Mouse (Mus musculus) adrenal gland, adult 8-10 months (tissue): ENCODE measurements around the gene BC028528. TPM values are rescaled to one million over a fixed set of nuclear protein-coding genes. Genes with fewer than 3 reads are reported as not detected.
"Not testable (repeated sequence)": the region's sequence is repeated elsewhere in the genome, so short reads cannot be mapped to it uniquely, and the experiment has no call there.

ENCODE experiments used
- DNase-seq: peaks from one replicate; pipeline ENCODE4 v3.0.0; 2022
- total RNA-seq, 4 experiments: library from RNA; stranded (reverse); gene quantifications; 2 replicates each; pipeline ENCODE4 v1.2.4; 2022

The BC028528 gene
- total RNA-seq, 4 experiments from 2014 or later, result 8.0 to 10.5 (median 8.8) TPM

DNA sequence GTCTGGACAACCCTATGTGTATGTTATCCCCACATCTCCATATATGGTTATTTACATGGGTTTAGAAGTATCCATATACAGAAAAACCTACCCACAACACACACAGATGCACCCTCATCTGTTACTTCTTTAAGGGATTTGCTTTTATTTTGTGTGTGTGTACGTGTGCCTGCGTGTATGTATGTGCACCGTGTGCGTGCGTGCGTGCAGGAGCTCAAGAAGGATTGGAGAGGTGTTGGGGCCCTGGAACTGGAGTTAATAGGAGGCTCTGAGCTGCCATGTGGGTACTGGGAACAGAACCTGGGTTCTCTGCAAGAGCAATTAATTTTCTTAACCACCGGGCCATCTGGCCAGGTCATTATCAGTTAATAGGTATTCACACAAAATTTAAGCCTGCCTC lies 19.8 kb downstream of the BC028528 start:
- no peak for DNase-seq

- peak; percentile 87 for DNase-seq
Observed at GRCm38 (mm10) chr3:95871392-95871867, 20.4 kb downstream of the BC028528 start, which contains the start of gene Mrps21. Gene Mrps21 (minus strand): TSS chr3:95871519.

DNA sequence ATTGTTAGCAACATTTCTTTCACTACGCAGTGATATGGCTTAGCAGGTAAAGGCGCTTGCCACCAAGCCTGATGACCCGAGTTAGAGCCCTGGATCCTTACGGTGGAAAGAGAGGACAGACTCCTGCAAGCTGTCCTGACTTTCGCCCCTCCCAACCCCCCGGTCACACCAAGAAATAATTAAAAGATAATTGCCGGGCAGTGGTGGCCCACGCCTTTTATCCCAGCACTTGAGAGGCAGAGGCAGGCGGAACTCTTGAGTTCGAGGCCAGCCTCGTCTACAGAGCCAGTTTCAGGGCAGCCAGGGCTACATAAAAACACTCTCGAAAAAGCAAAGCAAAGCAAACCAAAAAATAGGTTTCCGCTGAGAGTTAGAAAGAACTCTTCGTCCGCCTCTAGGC lies 20.8 kb downstream of the BC028528 start:
- no peak for DNase-seq

DNA sequence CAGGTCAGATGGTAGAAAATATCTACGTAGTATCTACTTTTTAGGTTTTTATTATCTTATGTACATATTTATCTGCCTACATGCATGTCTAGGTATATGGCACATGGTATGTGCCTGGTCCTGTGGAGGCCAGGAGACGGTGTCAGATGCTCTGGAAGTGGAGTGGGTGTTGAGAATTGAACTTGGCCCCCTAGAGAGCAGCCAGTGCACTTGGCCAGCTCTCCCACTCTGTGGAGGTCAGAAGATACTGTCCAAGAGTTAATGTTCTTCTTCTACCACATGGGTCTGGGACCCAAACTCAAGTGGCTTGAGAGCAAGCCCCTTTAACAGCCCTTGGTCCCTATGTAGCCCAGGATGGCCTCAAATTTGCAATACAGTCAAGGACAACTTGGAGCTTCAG lies 24.4 kb downstream of the BC028528 start:
- no peak for DNase-seq

DNA sequence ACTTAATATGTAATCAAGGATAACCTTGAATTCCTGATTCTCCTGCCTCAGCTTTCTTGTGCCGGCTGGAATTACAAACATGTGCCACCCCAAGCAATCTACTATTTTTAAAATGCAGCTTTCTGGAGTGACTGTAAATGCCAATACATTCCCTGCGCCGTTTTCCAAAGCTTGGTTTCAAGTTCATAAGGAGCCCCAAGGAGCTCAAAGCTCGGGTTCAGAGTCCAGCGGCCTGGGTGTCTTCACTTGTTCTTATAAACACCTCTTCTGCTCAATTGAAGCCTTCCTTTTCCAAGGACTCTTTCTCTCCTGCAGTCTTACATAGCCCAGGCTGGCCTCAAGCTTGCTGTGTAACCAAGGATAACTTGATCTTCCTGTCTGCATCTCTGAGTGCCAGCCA lies 25.7 kb downstream of the BC028528 start:
- DNase-seq, result no peak

DNA sequence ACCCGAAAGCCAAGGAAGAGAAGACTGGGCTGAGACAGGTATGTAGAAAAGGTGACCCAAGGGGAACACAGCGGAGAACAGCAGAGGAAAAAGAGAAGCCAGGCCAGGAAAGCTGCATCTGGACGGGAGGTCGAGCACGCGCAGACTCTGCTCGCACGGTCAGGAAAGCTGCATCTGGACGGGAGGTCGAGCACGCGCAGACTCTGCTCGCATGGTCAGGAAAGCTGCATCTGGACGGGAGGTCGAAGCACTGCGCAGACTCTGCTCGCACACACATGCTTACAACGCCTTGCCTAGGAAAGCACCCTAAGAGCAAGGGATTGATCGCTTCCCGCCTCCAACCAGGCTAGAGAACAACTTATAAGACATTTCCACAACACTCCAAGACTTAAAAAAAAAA lies 26.2 kb downstream of the BC028528 start:
- DNase-seq, result no peak

GRCm38 (mm10) chr3:95865050-95865449 lies 26.8 kb downstream of the BC028528 start:
- DNase-seq, result no peak

DNA sequence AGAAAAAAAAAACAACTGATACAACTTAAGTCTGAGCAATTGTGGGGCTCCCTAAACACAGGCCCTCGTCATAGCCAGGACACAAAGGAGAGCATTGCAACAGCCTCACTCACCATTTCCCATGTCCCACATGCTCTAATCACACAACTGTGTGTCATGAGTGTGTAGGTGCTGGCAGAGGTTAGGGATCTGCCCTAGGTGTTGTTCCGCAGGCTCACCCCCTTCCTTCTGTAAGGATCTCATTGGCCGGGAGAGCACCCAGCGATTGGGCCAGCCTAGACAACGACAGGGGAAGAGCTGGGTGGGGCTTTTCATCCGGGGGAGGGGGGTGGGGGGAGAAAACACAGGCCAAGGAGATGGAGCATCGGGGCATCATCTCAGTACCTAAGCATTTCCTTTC lies 28.2 kb downstream of the BC028528 start:
- no peak for DNase-seq

DNA sequence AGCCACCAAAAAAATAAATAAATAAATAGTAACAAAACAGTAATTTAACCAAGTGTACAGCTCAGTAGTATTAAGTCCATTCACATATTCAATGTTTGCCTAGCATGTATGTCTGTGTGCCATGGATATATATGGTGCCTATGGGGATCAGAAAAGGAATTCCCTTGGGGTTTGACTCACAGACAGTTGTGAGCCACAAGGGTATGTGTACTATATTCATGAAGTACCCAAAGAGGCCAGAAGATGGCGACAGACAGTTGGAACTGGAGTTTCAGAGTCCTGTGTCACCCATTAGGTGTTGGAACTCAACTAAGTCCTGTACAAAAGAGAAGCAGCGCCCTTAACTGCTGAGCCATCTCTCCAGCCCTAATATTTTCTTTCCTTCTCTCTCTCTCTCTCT lies 30.0 kb downstream of the BC028528 start:
- peak; percentile 48 for DNase-seq

GRCm38 (mm10) chr3:95861216-95861615 lies 30.6 kb downstream of the BC028528 start:
- DNase-seq, result no peak

GRCm38 (mm10) chr3:95860323-95860722 lies 31.5 kb downstream of the BC028528 start:
- DNase-seq, result no peak

DNA sequence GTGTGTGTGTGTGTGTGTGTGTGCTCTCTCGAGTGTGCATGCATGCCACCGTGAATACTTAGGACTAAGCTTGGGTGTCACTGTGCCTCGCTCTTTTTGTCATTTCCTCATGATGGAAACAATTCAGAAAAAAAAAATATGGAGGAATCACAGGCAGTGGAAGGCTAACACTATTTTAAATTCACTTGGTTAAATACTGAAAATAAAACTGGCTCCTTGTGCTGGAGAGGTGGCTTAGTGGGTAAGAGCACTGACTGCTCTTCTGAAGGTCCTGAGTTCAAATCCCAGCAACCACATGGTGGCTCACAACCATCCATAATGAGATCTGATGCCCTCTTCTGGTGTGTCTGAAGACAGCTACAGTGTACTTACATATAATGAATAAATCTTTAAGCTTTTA lies 33.5 kb downstream of the BC028528 start:
- not testable (repeated sequence) for DNase-seq

DNA sequence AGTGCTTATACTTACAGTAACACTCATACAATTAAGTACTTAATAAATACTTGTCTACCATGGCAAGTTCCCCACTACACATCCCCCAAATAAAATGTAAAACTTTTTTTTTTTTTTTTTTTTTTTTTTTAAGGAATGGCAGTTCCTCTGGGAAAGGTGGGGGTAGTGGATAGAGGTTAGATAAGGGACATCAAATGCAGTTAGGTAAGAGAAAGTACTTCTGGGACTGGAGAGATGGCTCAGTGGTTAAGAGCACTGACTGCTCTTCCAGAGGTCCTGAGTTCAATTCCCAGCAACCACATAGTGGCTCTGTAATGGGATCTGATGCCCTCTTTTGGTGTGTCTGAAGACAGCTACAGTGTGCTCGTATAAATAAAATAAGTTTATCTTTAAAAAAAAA lies 34.8 kb downstream of the BC028528 start:
- not testable (repeated sequence) for DNase-seq

- no peak for DNase-seq
Observed at GRCm38 (mm10) chr3:95856115-95856514, 35.7 kb downstream of the BC028528 start.

DNA sequence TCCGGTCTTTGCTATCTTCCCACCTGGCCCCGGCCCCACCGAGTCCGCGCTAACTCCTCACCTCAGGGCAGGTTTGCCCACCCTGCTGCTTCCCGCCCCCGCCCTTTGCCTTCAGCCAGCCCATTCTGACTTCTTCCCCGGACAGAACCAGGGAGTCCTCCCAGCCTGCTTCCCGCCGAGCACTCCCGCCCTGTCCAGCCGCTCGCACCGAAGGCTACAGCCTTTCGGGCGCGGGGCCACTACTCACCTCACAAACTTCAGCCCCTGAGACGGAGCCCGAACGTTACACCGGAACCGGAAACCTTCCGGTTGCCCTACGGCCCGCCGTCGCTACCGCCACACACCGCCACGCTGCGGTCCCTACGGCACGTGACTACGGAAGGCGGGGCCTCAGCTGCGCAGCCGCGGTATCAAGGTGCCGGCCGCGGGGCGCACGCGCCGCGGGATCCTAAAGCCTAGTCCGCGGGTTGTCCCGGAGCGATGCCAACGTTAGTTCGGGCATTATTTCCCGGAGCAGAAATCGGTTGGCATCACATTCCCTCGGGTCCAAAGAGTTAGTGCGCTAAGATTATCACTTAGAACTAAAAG lies 36.2 kb downstream of the BC028528 start, which contains the start of gene Prpf3:
Prpf3 (minus strand) TSS at position 384 of the 588 bp plus-strand sequence.
- peak; percentile 92 for DNase-seq

GRCm38 (mm10) chr3:95851317-95851716 lies 40.5 kb downstream of the BC028528 start:
- DNase-seq, result no peak

- no peak for DNase-seq
Observed at GRCm38 (mm10) chr3:95850611-95851010, 41.2 kb downstream of the BC028528 start.

DNA sequence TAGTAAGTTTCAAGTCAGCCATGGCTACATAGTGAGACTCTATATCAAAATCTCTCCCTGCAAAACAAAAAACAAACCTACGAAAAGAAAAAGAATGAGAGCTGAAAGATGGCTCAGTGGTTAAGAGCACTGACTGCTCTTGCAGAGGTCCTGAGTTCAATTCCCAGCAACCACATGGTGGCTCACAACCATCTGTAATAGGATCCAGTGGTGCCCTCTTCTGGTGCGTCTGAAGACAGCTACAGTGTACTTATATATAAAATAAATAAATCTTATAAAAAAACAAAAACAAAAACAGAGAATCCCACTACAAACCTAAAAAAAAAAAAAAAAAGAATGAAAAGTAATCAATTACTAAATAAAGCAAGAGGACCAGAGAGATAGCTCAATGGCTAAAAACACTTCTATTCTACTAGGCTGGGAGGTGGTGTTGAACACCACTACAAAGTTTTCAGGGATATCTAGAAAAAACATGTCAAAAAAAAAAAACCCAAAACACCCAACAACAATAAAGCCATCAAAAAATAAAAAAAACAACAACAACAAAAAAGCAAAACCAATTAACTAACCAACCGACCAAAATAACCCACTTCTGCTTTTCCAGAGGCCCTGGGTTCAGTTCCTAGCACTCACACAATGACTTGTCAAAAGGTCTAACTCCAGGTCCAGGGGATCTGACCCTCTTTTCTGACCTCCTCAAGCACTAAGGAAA lies 49.1 kb downstream of the BC028528 start:
- no peak for DNase-seq

GRCm38 (mm10) chr3:95839250-95839649 lies 52.6 kb downstream of the BC028528 start:
- DNase-seq, result no peak

Other genes starting within 250 kb of the BC028528 start
- 100 to 1,000 TPM; 177 to 189 (median 179) TPM for gene Mcl1, start 233.2 kb downstream of the BC028528 start, total RNA-seq
- 10 to 100 TPM in 1 of 4 experiments, 1 to 10 TPM in 3; 4.3 to 10.2 (median 6.4) TPM for gene Adamtsl4, start 204.1 kb downstream of the BC028528 start, total RNA-seq
- 100 to 1,000 TPM; 619 to 722 (median 665) TPM for gene Ecm1, start 152.4 kb downstream of the BC028528 start, total RNA-seq
- gene Tars2, start 131.8 kb downstream of the BC028528 start, total RNA-seq, result 10 to 100 TPM; 62.2 to 74.5 (median 65.2) TPM
- 10 to 100 TPM; 57.2 to 70.5 (median 57.7) TPM for gene Rprd2, start 73.1 kb downstream of the BC028528 start, total RNA-seq
- 10 to 100 TPM; 27.8 to 43.0 (median 35.6) TPM for gene Prpf3, start 36.1 kb downstream of the BC028528 start, total RNA-seq
- gene Mrps21, start 20.5 kb downstream of the BC028528 start, total RNA-seq, result 100 to 1,000 TPM; 192 to 303 (median 226) TPM
- 10 to 100 TPM in 1 of 4 experiments, 1 to 10 TPM in 3; 3.6 to 12.3 (median 5.9) TPM for gene Ciart, start 9.8 kb downstream of the BC028528 start, total RNA-seq
- 100 to 1,000 TPM; 114 to 155 (median 121) TPM for gene Aph1a, start 2.0 kb upstream of the BC028528 start, total RNA-seq
- gene Car14, start 12.7 kb upstream of the BC028528 start, total RNA-seq, result 1 to 10 TPM in 1 of 4 experiments, under 1 TPM in 2, not detected in 1; 0.22 to 2.4 (median 0.55) TPM
- gene Anp32e, start 37.2 kb upstream of the BC028528 start, total RNA-seq, result 10 to 100 TPM; 83.8 to 94.0 (median 88.4) TPM
- 10 to 100 TPM; 16.8 to 33.6 (median 28.7) TPM for gene Plekho1, start 104.0 kb upstream of the BC028528 start, total RNA-seq
- gene Vps45, start 166.5 kb upstream of the BC028528 start, total RNA-seq, result 10 to 100 TPM; 29.7 to 49.0 (median 34.9) TPM
- 10 to 100 TPM; 37.8 to 55.2 (median 47.2) TPM for gene Otud7b, start 212.5 kb upstream of the BC028528 start, total RNA-seq